ENCODE assay signal across 8 mouse cellular contexts in genomic region chr14:103012563-103013150, GRCm38 (mm10). TPM values are rescaled to one million over a fixed set of nuclear protein-coding genes. Genes with fewer than 3 reads are reported as not detected.
DNase-seq lines count a peak whose midpoint lies in the region; ATAC-seq and TF ChIP-seq lines count a peak whose summit lies in the region.

No protein-coding gene starts in this region.

- peak; percentile 67 for TF ChIP-seq CTCF in C2C12 (IDR thresholded peaks at IDR 0.05; ENCODE audit: control insufficient read depth, insufficient read depth, insufficient read length)
- TF ChIP-seq CTCF in spleen, adult 2 months (IDR thresholded peaks at IDR 0.05; ENCODE audit: extremely low read depth, insufficient read depth, insufficient read length, insufficient replicate concordance): peak; percentile 81; the same call in 1 of the 2 replicates

- ATAC-seq in embryonic facial prominence, embryonic 11.5 days (replicated peaks; ENCODE audit: insufficient number of reproducible peaks, low FRiP score, low TSS enrichment, low read depth): peak; percentile 76; the same call in 1 of the 2 replicates
- ATAC-seq in heart, embryonic 13.5 days (ENCODE audit: extremely low read depth, insufficient number of reproducible peaks, low FRiP score, low TSS enrichment): peak; percentile 46; the same call in 1 of the 2 replicates
- peak; percentile 96 for ATAC-seq in kidney, embryonic 16.5 days (ENCODE audit: low FRiP score, low TSS enrichment)
- peak; percentile 86 for ATAC-seq in midbrain, embryonic 16.5 days

- H3K4me2 ChIP-seq in embryonic facial prominence, embryonic 11.5 days (ENCODE audit: low read depth, low read length): no peak overlapping the region
- H3K4me2 ChIP-seq in heart, embryonic 13.5 days: no peak overlapping the region
- H3K4me2 ChIP-seq in kidney, embryonic 16.5 days (replicated peaks; ENCODE audit: low read depth, low read length): no peak overlapping the region
- no peak overlapping the region for H3K4me2 ChIP-seq in midbrain, embryonic 16.5 days (ENCODE audit: low read length)

- 26% methylated on average over 4 of the region's 4 CpGs for WGBS in embryonic facial prominence, embryonic 11.5 days
- WGBS in heart, embryonic 13.5 days: 26% methylated on average over 4 of the region's 4 CpGs
- 29% methylated on average over 4 of the region's 4 CpGs for WGBS in kidney, embryonic 16.5 days
- WGBS in midbrain, embryonic 16.5 days: 24% methylated on average over 4 of the region's 4 CpGs
- WGBS in spleen, adult 2 months: 33% methylated on average over 4 of the region's 4 CpGs

- no peak overlapping the region for H3K9ac ChIP-seq in embryonic facial prominence, embryonic 11.5 days (replicated peaks; ENCODE audit: low read length)
- H3K9ac ChIP-seq in heart, embryonic 13.5 days: no peak overlapping the region
- no peak overlapping the region for H3K9ac ChIP-seq in kidney, embryonic 16.5 days (replicated peaks; ENCODE audit: low read length)
- H3K9ac ChIP-seq in midbrain, embryonic 16.5 days (ENCODE audit: low read depth, low read length): no peak overlapping the region

- H3K27ac ChIP-seq in embryonic facial prominence, embryonic 11.5 days (replicated peaks; ENCODE audit: low read depth, low read length): no peak overlapping the region
- H3K27ac ChIP-seq in heart, embryonic 13.5 days (replicated peaks): no peak overlapping the region
- H3K27ac ChIP-seq in kidney, embryonic 16.5 days (ENCODE audit: low read length): no peak overlapping the region
- H3K27ac ChIP-seq in midbrain, embryonic 16.5 days (ENCODE audit: low read length): no peak overlapping the region
- no peak overlapping the region for H3K27ac ChIP-seq in spleen, adult 2 months (ENCODE audit: insufficient read depth, low read length)

- H3K36me3 ChIP-seq in C2C12 (ENCODE audit: control insufficient read depth, insufficient read depth): no peaks in the 10 kb centered on the region
- H3K36me3 ChIP-seq in embryonic facial prominence, embryonic 11.5 days (replicated peaks; ENCODE audit: control insufficient read depth, insufficient read depth, low read depth, low read length): no peaks in the 10 kb centered on the region
- no peaks in the 10 kb centered on the region for H3K36me3 ChIP-seq in heart, embryonic 13.5 days
- H3K36me3 ChIP-seq in kidney, embryonic 16.5 days (ENCODE audit: insufficient read depth, low read length): no peaks in the 10 kb centered on the region
- H3K36me3 ChIP-seq in midbrain, embryonic 16.5 days (ENCODE audit: control insufficient read depth, insufficient read depth, low read length): no peaks in the 10 kb centered on the region
- no peaks in the 10 kb centered on the region for H3K36me3 ChIP-seq in spleen, adult 2 months (ENCODE audit: control insufficient read depth, insufficient read depth, low read length)

- H3K4me3 ChIP-seq in C2C12 (ENCODE audit: insufficient read depth, poor library complexity, severe bottlenecking): no peak overlapping the region
- no peak overlapping the region for H3K4me3 ChIP-seq in embryonic facial prominence, embryonic 11.5 days (ENCODE audit: low read depth, low read length)
- no peak overlapping the region for H3K4me3 ChIP-seq in heart, embryonic 13.5 days
- H3K4me3 ChIP-seq in kidney, embryonic 16.5 days (ENCODE audit: low read length): no peak overlapping the region
- no peak overlapping the region for H3K4me3 ChIP-seq in midbrain, embryonic 16.5 days (ENCODE audit: low read depth, low read length)
- H3K4me3 ChIP-seq in spleen, adult 2 months (ENCODE audit: extremely low read depth, insufficient read depth, insufficient read length): no peak overlapping the region

- H3K79me3 ChIP-seq in C2C12 (ENCODE audit: low read depth): no peaks in the 10 kb centered on the region

- H3K9me3 ChIP-seq in embryonic facial prominence, embryonic 11.5 days (replicated peaks; ENCODE audit: control insufficient read depth, low read length): no peaks in the 10 kb centered on the region
- no peaks in the 10 kb centered on the region for H3K9me3 ChIP-seq in heart, embryonic 13.5 days
- no peaks in the 10 kb centered on the region for H3K9me3 ChIP-seq in kidney, embryonic 16.5 days (ENCODE audit: low read length)
- H3K9me3 ChIP-seq in midbrain, embryonic 16.5 days (replicated peaks; ENCODE audit: control insufficient read depth, low read length, poor library complexity, severe bottlenecking): no peaks in the 10 kb centered on the region

- DNase-seq in adrenal gland, postnatal 10 days: peak; percentile 72
- peak; percentile 88 for DNase-seq in embryonic facial prominence, embryonic 11.5 days (ENCODE audit: low spot score)
- peak; percentile 65 for DNase-seq in liver
- peak; percentile 45 to 64 for DNase-seq in spleen, adult 2 months (ENCODE audit: low read depth in 1 of 2, low spot score in 2 of 2)

- H3K79me2 ChIP-seq in C2C12 (ENCODE audit: control insufficient read depth, insufficient read depth): no peaks in the 10 kb centered on the region

- H3ac ChIP-seq in C2C12 (ENCODE audit: control insufficient read depth, insufficient read length, low read depth): no peak overlapping the region

- H3K4me1 ChIP-seq in embryonic facial prominence, embryonic 11.5 days (ENCODE audit: control insufficient read depth, insufficient read depth, low read length): no peaks in the 10 kb centered on the region
- H3K4me1 ChIP-seq in heart, embryonic 13.5 days: no peaks in the 10 kb centered on the region
- no peaks in the 10 kb centered on the region for H3K4me1 ChIP-seq in kidney, embryonic 16.5 days (ENCODE audit: insufficient read depth, low read length)
- no peaks in the 10 kb centered on the region for H3K4me1 ChIP-seq in midbrain, embryonic 16.5 days (ENCODE audit: control insufficient read depth, insufficient read depth, low read length)
- no peaks in the 10 kb centered on the region for H3K4me1 ChIP-seq in spleen, adult 2 months (ENCODE audit: control insufficient read depth, insufficient read depth, insufficient read length)

- TF ChIP-seq POLR2A in spleen, adult 2 months (IDR thresholded peaks at IDR 0.05; ENCODE audit: low read depth, low read length): no peak

- no peaks in the 10 kb centered on the region for H3K27me3 ChIP-seq in C2C12 (ENCODE audit: control insufficient read depth, insufficient read depth, insufficient read length)
- H3K27me3 ChIP-seq in embryonic facial prominence, embryonic 11.5 days (ENCODE audit: control insufficient read depth, insufficient read depth, low read length): no peaks in the 10 kb centered on the region
- no peaks in the 10 kb centered on the region for H3K27me3 ChIP-seq in heart, embryonic 13.5 days (replicated peaks)
- no peaks in the 10 kb centered on the region for H3K27me3 ChIP-seq in kidney, embryonic 16.5 days (ENCODE audit: insufficient read depth, low read length)
- H3K27me3 ChIP-seq in midbrain, embryonic 16.5 days (ENCODE audit: control insufficient read depth, insufficient read depth, low read depth, low read length): no peaks in the 10 kb centered on the region
- 0 out of 2 replicates have a peak, but pooled peaks cover 2% of the 10 kb centered on the region for H3K27me3 ChIP-seq in spleen, adult 2 months (ENCODE audit: control insufficient read depth, insufficient read depth, low read length)

TF ChIP-seq in C2C12, 6 proteins besides CTCF, POLR2A, EP300 and RAD21:
- no peak for TF ChIP-seq MYOG (IDR thresholded peaks at IDR 0.05; ENCODE audit: control insufficient read depth, extremely low read depth, insufficient read length)
- no peak for TF ChIP-seq FOSL1 (IDR thresholded peaks at IDR 0.05; ENCODE audit: insufficient read depth, low read length, poor library complexity, severe bottlenecking)
- no peak for TF ChIP-seq USF1 (IDR thresholded peaks at IDR 0.05; ENCODE audit: low read depth)
- TF ChIP-seq MYOD1 (IDR thresholded peaks at IDR 0.05; ENCODE audit: control insufficient read depth, insufficient read length, low read depth): no peak
- no peak for TF ChIP-seq MAX (IDR thresholded peaks at IDR 0.05)
- no peak for TF ChIP-seq CEBPB (IDR thresholded peaks at IDR 0.05; ENCODE audit: low read depth)

RNA-seq across cellular contexts. Expression of gene Kctd12, which starts 30.2 kb away (rescaled TPM):
- 0.02 TPM for polyA plus RNA-seq in C2C12 (2012; fragmentation: generic; extraction: Trizol)
- total RNA-seq in adrenal gland, postnatal 10 days (2021): 10 to 100 TPM; 55.1 to 55.2 TPM
- 35.9 and 43.7 TPM in 2 replicates for polyA plus RNA-seq in embryonic facial prominence, embryonic 11.5 days (2014; fragmentation: Nextera tagmentation; extraction: Ambion mirVana)
- 3.8 and 6.9 TPM in 2 replicates for polyA plus RNA-seq in heart, embryonic 13.5 days (2015; fragmentation: Nextera tagmentation; extraction: Ambion mirVana)
- 8.9 and 9.0 TPM in 2 replicates for polyA plus RNA-seq in kidney, embryonic 16.5 days (2015; fragmentation: Nextera tagmentation; extraction: Ambion mirVana)
- 15.7 and 17.0 TPM in 2 replicates for polyA plus RNA-seq in midbrain, embryonic 16.5 days (2015; fragmentation: Nextera tagmentation; extraction: Ambion mirVana)
- polyA plus RNA-seq in spleen, adult 2 months (2012; rRNA removed): 36.4 and 60.3 TPM in 2 replicates

RNA-seq across cellular contexts. Expression of gene Acod1, which starts 34.1 kb away (rescaled TPM):
- polyA plus RNA-seq in C2C12 (2012; fragmentation: generic; extraction: Trizol): not detected
- total RNA-seq in adrenal gland, postnatal 10 days (2021): not detected
- polyA plus RNA-seq in embryonic facial prominence, embryonic 11.5 days (2014; fragmentation: Nextera tagmentation; extraction: Ambion mirVana): not detected in 2 replicates
- 0.13 TPM in 1 of 2 replicates, not detected in the other for polyA plus RNA-seq in heart, embryonic 13.5 days (2015; fragmentation: Nextera tagmentation; extraction: Ambion mirVana)
- polyA plus RNA-seq in kidney, embryonic 16.5 days (2015; fragmentation: Nextera tagmentation; extraction: Ambion mirVana): not detected in 2 replicates
- polyA plus RNA-seq in midbrain, embryonic 16.5 days (2015; fragmentation: Nextera tagmentation; extraction: Ambion mirVana): not detected in 2 replicates
- 0.15 and 0.22 TPM in 2 replicates for polyA plus RNA-seq in spleen, adult 2 months (2012; rRNA removed)

RNA-seq across cellular contexts. Expression of gene Cln5, which starts 57.4 kb away (rescaled TPM):
- 15.7 TPM for polyA plus RNA-seq in C2C12 (2012; fragmentation: generic; extraction: Trizol)
- total RNA-seq in adrenal gland, postnatal 10 days (2021): 10 to 100 TPM; 20.6 to 20.8 TPM
- 31.8 and 34.3 TPM in 2 replicates for polyA plus RNA-seq in embryonic facial prominence, embryonic 11.5 days (2014; fragmentation: Nextera tagmentation; extraction: Ambion mirVana)
- 24.6 and 29.4 TPM in 2 replicates for polyA plus RNA-seq in heart, embryonic 13.5 days (2015; fragmentation: Nextera tagmentation; extraction: Ambion mirVana)
- polyA plus RNA-seq in kidney, embryonic 16.5 days (2015; fragmentation: Nextera tagmentation; extraction: Ambion mirVana): 36.7 and 38.1 TPM in 2 replicates
- 10.7 and 11.1 TPM in 2 replicates for polyA plus RNA-seq in midbrain, embryonic 16.5 days (2015; fragmentation: Nextera tagmentation; extraction: Ambion mirVana)
- polyA plus RNA-seq in spleen, adult 2 months (2012; rRNA removed): 11.9 and 19.7 TPM in 2 replicates

Comparison
In these comparisons a context has a peak if more than half of its experiments do, and no peak if none do; other contexts are left out.
1. ATAC-seq: peak in every context shown above with its lines; median percentile 96 in kidney, embryonic 16.5 days; 86 in midbrain, embryonic 16.5 days; 76 in embryonic facial prominence, embryonic 11.5 days; 46 in heart, embryonic 13.5 days.